Mouse (Mus musculus) intestine, embryonic 14.5 days (tissue): ENCODE measurements around the gene Tmem259. TPM values are rescaled to one million over a fixed set of nuclear protein-coding genes. Genes with fewer than 3 reads are reported as not detected.
A peak's percentile ranks its signal among the peaks of the same experiment; 100 is the strongest.
"Not testable (repeated sequence)": the region's sequence is repeated elsewhere in the genome, so short reads cannot be mapped to it uniquely, and the experiment has no call there.

ENCODE experiments used
- ATAC-seq: fragments of 200-750 bp; cut with Nextera tagmentation; replicated peaks from 2 replicates; pipeline ENCODE4 v1.8.0; 2017; ENCODE audit warnings: low read depth, moderate number of reproducible peaks, moderate TSS enrichment, moderate library complexity; ENCODE audit not compliant: low FRiP score, low TSS enrichment
- DNase-seq: peaks from one replicate; pipeline ENCODE4 v3.0.0-alpha.2; 2018; ENCODE audit warnings: low spot score
- H3K27ac ChIP-seq: fragments of 300-500 bp; sonication (generic); 2 replicates; pipeline ENCODE4 v1.5.1; 2014; ENCODE audit warnings: low read depth, mild to moderate bottlenecking, control low read depth
- H3K27me3 ChIP-seq: fragments of 300-500 bp; sonication (generic); replicated peaks from 2 replicates; pipeline ENCODE4 v1.6.1; 2014; ENCODE audit warnings: low read length, control low read depth; ENCODE audit not compliant: control insufficient read depth, insufficient read depth
- H3K36me3 ChIP-seq: fragments of 300-500 bp; sonication (generic); 2 replicates; pipeline ENCODE4 v1.6.1; 2014; ENCODE audit warnings: low read length, control low read depth; ENCODE audit not compliant: control insufficient read depth, insufficient read depth
- H3K4me1 ChIP-seq: fragments of 300-500 bp; sonication (generic); replicated peaks from 2 replicates; pipeline ENCODE4 v1.6.1; 2014; ENCODE audit warnings: low read length, control low read depth, mixed read lengths; ENCODE audit not compliant: control insufficient read depth, insufficient read depth
- H3K4me2 ChIP-seq: fragments of 300-500 bp; sonication (generic); 2 replicates; pipeline ENCODE4 v1.6.1; 2014; ENCODE audit warnings: low read length
- H3K4me3 ChIP-seq: fragments of 300-500 bp; sonication (generic); 2 replicates; pipeline ENCODE4 v1.5.1; 2014; ENCODE audit warnings: low read depth, low read length, control low read depth, mixed read lengths
- H3K9ac ChIP-seq: fragments of 300-500 bp; sonication (generic); 2 replicates; pipeline ENCODE4 v1.6.1; 2014; ENCODE audit warnings: mild to moderate bottlenecking, low read length
- H3K9me3 ChIP-seq: fragments of 300-500 bp; sonication (generic); 2 replicates; pipeline ENCODE4 v1.6.1; 2016; ENCODE audit warnings: low read length, control low read depth; ENCODE audit not compliant: control insufficient read depth
- WGBS: fragments of 180-500 bp; shearing (Covaris S2); extraction: QIAGEN DNeasy Blood & Tissue Kit; methylation state at CpG from one replicate; pipeline ENCODE4 v1.1.7; 2014; 5-methylcytosine and 5-hydroxymethylcytosine counted together
- polyA plus RNA-seq: library from polyadenylated mRNA; unstranded; fragments of >200 nt; fragmentation: Nextera tagmentation; extraction: Ambion mirVana; gene quantifications from 2 replicates; pipeline ENCODE4 v1.2.1, GENCODE M21; 2014

Gene Tmem259
- polyA plus RNA-seq, 1 experiment from 2014 or later, result 17.5 TPM

DNA sequence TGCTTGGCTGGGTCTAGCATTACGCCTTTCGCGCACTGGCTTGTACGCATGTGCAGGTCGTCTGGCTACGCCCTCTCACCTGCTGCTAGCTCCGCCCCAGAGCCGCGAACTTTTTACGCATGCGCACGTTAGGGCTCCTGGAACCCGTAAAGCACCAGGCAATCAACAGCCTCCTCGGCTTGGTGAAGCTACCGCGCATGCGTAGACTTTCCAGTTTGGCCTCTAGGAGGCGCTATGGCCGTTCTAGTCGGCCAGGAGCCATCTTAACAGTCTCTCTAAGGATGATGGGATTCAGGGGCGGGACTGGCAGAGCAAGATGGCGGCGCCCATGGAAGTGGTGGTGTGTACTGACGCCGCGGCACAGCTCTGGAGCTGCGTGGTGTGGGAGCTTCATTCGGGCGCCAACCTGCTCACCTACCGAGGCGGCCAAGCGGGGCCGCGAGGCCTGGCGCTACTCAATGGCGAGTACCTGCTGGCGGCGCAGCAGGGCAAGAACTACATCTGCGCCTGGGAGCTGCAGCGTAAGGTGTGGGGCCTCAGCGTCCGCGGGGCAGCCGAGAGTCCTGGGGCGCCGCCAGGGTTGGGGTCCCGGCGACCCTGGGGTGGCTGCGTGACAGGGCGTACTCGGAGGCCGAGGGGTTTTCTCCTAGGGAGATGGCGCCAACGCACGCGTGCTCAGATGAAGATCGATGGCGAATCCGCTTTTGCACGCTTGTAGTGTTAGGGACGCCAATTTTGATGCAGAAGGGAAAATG, 24.1 kb downstream of the Tmem259 start, which contains the start of gene Wdr18:
Gene Wdr18 (plus strand): TSS at position 306 of the 755 bp plus-strand sequence.
- DNase-seq (peak; percentile 100), ATAC-seq (peak; percentile 93)
- H3K4me2 ChIP-seq, result peak within 1 kb of the TSS; percentile 53
- under 1% methylated on average over 60 of the region's 61 CpGs for WGBS
- peak within 1 kb of the TSS; percentile 99 for H3K4me3 ChIP-seq
- no peaks in the 10 kb centered on the region for H3K27me3 ChIP-seq
- H3K27ac ChIP-seq, result peak within 1 kb of the TSS; percentile 62
- H3K9me3 ChIP-seq, result no peaks in the 10 kb centered on the region
- H3K36me3 ChIP-seq, result peaks cover 29% of the 10 kb centered on the region
- peak within 1 kb of the TSS; percentile 78 for H3K9ac ChIP-seq
- H3K4me1 ChIP-seq, result peaks cover 6% of the 10 kb centered on the region

DNA sequence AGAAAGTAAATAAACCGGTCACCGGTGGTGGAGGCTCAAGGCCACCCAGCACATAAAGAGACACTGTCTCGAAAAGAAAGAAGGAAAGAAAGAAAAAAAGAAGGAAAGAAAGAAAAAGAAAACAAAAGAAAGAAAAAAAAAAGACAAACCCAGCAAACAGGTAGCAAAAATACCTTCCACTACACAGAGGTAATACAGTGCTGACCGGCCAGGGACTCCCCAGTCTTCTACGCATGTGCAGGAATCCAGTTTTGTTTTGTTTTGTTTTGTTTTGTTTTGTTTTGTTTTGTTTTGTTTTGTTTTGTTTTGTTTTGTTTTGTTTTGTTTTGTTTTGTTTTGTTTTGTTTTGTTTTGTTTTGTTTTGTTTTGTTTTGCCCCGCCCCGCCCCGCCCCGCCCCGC, 24.7 kb downstream of the Tmem259 start:
- Histone ChIP-seq H3K36me3 (peaks cover 23% of the 10 kb centered on the region), H3K4me2 (peak overlapping the region; percentile 53; the same call in 1 of the 2 replicates)
- H3K9ac ChIP-seq, H3K4me3 ChIP-seq, H3K27ac ChIP-seq, H3K9me3 ChIP-seq, H3K4me1 ChIP-seq, H3K27me3 ChIP-seq, DNase-seq: not testable (repeated sequence)
- ATAC-seq, result 0 out of 2 replicates have a peak, but pooled peaks have one; percentile 34
- 34% methylated on average over 10 of the region's 10 CpGs for WGBS

DNA sequence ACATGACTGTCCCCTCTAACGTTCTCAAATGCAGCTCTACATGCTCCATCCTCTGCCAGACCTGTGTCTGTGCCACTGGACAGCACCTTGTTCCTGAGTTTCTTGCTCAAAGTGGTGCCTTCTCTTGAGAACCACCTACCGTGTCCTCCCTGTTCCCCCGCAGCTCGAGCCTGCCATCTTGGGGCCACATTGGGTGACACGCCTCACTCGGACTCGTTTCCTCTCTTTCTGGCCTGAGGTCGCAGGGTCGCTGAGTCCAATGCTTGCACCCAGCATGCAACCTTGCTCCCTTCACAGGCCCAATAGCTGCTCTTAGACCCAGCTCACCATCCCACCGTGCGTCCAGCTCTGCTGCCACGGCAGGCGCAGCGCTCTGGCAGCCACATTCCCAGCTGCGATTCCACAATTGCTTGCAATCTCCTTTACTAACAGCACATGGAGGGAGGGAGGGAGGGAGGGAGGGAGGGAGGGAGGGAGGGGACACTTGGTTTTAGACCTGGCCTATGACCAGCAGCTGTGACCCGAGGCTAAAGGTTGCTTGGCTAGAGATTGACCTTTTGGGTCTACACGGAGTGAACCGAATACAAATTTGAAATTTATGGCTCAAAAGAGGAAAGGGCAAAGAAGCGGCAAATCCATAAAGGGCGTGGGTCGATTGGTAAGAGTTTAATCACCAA, 25.9 kb downstream of the Tmem259 start:
- Histone ChIP-seq H3K9ac (no peak overlapping the region), H3K36me3 (peaks cover 16% of the 10 kb centered on the region), H3K27ac (no peak overlapping the region), H3K4me3 (no peak overlapping the region), H3K27me3 (no peaks in the 10 kb centered on the region), H3K9me3 (no peaks in the 10 kb centered on the region), H3K4me1 (peaks cover 6% of the 10 kb centered on the region), H3K4me2 (0 out of 2 replicates have a peak overlapping the region, but pooled peaks have one; percentile 25)
- no peak for ATAC-seq
- peak; percentile 85 for DNase-seq
- 8% methylated on average over 21 of the region's 21 CpGs for WGBS

DNA sequence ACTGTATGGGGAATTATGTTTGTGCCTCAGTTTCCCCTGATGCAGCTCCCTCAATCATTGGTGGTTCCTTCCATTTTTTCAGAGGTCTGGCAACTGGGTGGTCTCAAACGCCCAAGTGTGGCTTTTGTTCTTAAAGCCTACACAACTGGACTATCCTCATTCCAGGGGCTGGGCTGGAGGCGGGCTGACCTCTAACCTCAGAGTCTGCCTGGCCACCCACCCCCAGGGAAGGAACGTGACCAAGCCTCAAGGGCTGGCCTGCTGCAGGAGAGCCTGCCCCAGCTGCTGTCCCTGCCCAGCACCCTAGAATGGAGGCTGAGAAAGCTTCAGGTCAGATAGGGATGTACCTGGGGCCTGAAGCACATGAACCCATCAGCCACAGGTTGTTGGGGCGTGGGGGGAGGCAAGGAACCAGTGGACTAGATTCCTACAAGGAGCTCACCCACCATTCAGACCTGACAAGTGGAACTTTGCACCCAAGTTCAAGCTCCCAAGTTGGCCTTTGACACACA, 27.4 kb downstream of the Tmem259 start:
- Histone ChIP-seq H3K4me1 (peaks cover 6% of the 10 kb centered on the region), H3K4me3 (no peak overlapping the region), H3K36me3 (peaks cover 20% of the 10 kb centered on the region), H3K27ac (no peak overlapping the region), H3K9me3 (no peaks in the 10 kb centered on the region), H3K4me2 (no peak overlapping the region), H3K9ac (no peak overlapping the region), H3K27me3 (no peaks in the 10 kb centered on the region)
- ATAC-seq, result no peak
- DNase-seq, result no peak
- 18% methylated on average over 4 of the region's 4 CpGs for WGBS

DNA sequence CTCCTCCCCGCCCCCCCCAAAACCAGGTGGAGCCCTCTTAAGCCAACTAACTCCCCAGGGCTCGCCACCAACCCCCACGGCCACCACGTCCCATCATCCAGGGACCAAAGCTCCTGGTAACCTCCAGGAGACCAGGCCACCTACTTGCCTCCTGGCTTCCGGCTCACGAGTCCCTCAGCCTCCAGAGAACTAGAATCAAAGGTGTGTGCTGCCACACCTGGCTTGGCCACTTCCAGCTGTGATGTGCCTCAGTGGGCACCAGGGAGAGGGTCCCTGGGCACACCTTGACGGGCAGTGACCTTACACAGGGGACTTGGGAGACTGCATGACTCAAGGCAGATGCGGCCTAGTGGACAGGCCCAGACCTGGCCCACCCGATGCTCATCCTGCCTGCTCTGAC, 28.4 kb downstream of the Tmem259 start:
- no peak overlapping the region for H3K4me2 ChIP-seq
- H3K4me1 ChIP-seq, result no peaks in the 10 kb centered on the region
- no peaks in the 10 kb centered on the region for H3K27me3 ChIP-seq
- no peak overlapping the region for H3K27ac ChIP-seq
- H3K36me3 ChIP-seq, result peaks cover 30% of the 10 kb centered on the region
- no peak for ATAC-seq
- H3K9me3 ChIP-seq, result no peaks in the 10 kb centered on the region
- H3K9ac ChIP-seq, result no peak overlapping the region
- H3K4me3 ChIP-seq, result no peak overlapping the region
- 65% methylated on average over 9 of the region's 9 CpGs for WGBS
- DNase-seq, result no peak

DNA sequence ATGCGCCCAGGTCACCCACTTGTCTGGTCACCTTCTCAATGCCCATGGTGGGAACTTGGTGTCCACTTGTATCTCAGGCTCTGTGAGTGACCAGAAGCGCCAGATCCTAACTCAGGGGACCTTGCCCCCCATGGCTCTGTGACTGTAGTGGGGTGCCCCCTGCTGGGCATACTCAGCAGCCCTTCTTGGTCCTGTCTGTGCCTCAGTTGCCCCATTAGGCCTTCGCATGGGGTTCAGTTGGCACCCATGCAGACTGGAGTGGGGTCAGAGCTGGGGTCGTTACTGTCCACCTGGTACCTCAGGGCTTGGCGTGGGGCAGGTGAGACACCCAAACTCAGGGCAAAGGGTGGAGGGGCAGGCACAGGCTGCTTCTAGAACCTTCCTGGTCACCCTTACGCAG, 30.2 kb downstream of the Tmem259 start:
- DNase-seq (no peak), ATAC-seq (no peak)
- Histone ChIP-seq H3K27me3 (no peaks in the 10 kb centered on the region), H3K9ac (no peak overlapping the region), H3K9me3 (no peaks in the 10 kb centered on the region), H3K27ac (no peak overlapping the region), H3K36me3 (peaks cover 48% of the 10 kb centered on the region), H3K4me3 (no peak overlapping the region), H3K4me2 (no peak overlapping the region), H3K4me1 (no peaks in the 10 kb centered on the region)
- WGBS, result 87% methylated on average over 6 of the region's 6 CpGs

DNA sequence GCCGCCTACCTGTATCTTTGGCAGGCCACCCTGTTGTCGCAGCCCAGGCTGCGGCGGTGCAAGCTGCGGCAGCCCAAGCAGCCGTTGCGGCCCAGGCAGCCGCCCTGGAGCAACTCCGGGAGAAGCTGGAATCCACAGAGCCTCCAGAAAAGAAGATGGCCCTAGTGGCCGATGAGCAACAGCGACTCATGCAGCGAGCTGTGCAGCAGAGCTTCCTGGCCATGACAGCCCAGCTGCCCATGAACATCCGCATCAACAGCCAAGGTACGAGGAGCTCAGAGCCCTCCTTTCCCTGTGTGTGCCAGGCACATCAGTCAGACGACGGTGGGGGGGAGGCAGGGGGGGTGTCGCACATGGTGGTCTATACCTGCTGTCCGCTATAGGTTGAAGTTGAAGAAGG, 33.5 kb downstream of the Tmem259 start:
- no peak overlapping the region for H3K9ac ChIP-seq
- H3K4me1 ChIP-seq, result peaks cover 20% of the 10 kb centered on the region
- H3K4me2 ChIP-seq, result no peak overlapping the region
- ATAC-seq (no peak), DNase-seq (no peak)
- no peak overlapping the region for H3K4me3 ChIP-seq
- H3K9me3 ChIP-seq, result no peaks in the 10 kb centered on the region
- WGBS, result 82% methylated on average over 18 of the region's 18 CpGs
- no peak overlapping the region for H3K27ac ChIP-seq
- H3K36me3 ChIP-seq, result peaks cover 53% of the 10 kb centered on the region
- H3K27me3 ChIP-seq, result no peaks in the 10 kb centered on the region

DNA sequence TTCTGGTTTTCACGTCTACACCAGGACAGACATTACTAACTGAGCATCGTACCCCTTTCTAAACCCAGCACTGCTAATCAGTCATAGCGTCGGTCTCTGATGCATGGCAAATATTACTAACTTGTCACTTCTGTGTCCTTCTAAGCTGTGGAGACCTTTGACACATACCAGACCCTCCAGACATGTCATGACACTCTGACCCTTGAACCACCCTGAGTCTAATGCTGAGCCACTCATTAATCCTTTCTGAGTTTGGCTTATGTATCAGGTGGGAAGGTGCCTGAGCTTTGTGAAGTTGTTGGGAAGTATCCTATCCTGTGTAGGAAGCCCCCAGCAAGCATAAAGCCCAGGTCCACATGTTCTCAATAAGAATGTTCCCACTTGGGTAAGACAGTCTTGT, 34.3 kb downstream of the Tmem259 start:
- peaks cover 27% of the 10 kb centered on the region for H3K4me1 ChIP-seq
- DNase-seq (no peak), ATAC-seq (no peak)
- peaks cover 53% of the 10 kb centered on the region for H3K36me3 ChIP-seq
- no peak overlapping the region for H3K27ac ChIP-seq
- no peak overlapping the region for H3K9ac ChIP-seq
- no peaks in the 10 kb centered on the region for H3K9me3 ChIP-seq
- H3K4me2 ChIP-seq, result no peak overlapping the region
- no peaks in the 10 kb centered on the region for H3K27me3 ChIP-seq
- H3K4me3 ChIP-seq, result no peak overlapping the region
- 52% methylated on average over 4 of the region's 4 CpGs for WGBS
